Comparison of ENCODE assay signal across 23 mouse cellular contexts in the genomic region with DNA sequence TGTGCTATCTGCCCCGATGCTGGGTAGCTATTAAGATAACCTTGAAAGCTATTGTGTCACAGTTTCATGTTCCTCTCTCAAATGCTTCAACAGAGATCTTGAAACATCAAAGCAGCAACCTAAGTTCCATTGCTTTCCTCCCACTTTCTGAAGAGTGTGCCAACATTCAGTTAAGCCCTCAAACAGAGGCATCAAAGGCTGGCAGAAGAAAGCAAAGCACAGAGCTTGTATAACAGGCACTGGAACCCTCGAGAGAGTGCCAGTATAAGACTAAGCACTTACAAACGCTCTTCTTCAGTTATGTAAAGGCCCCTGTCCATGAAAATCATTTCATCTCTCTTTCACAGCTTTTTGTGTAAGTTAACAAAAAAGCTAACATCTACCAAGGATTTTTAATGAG.
"Had no signal": no experiment of that assay in that cellular context is flagged by ENCODE, and none has a peak within 500 bp of the region (broad histone marks: within the 10 kb centered on the region; RNA-seq: fewer than 3 reads in every experiment).

No protein-coding gene starts in this region.

- H3K36me3 ChIP-seq: hindbrain, embryonic 13.5 days; hindbrain, embryonic 15.5 days; kidney, embryonic 15.5 days; limb, embryonic 13.5 days; liver, embryonic 12.5 days had no signal

- H3K4me3 ChIP-seq: heart, adult 2 months; heart, embryonic 13.5 days; heart, embryonic 15.5 days; hindbrain, embryonic 13.5 days; hindbrain, embryonic 15.5 days; kidney, embryonic 15.5 days; limb, embryonic 13.5 days; limb, embryonic 15.5 days; liver, embryonic 12.5 days had no signal

- H3K9me3 ChIP-seq: heart, embryonic 13.5 days; heart, embryonic 15.5 days; hindbrain, embryonic 13.5 days; hindbrain, embryonic 15.5 days; kidney, embryonic 15.5 days; limb, embryonic 13.5 days; limb, embryonic 15.5 days; liver, embryonic 12.5 days had no signal

- H3K4me1 ChIP-seq: heart, embryonic 13.5 days; heart, embryonic 15.5 days; hindbrain, embryonic 15.5 days; kidney, embryonic 15.5 days; limb, embryonic 13.5 days; limb, embryonic 15.5 days; liver, embryonic 12.5 days had no signal

- H3K27me3 ChIP-seq: heart, embryonic 13.5 days; heart, embryonic 15.5 days; hindbrain, embryonic 13.5 days; hindbrain, embryonic 15.5 days; kidney, embryonic 15.5 days; limb, embryonic 13.5 days; limb, embryonic 15.5 days; liver, embryonic 12.5 days had no signal

- H3K27ac ChIP-seq: heart, adult 2 months; heart, embryonic 13.5 days; heart, embryonic 15.5 days; hindbrain, embryonic 13.5 days; hindbrain, embryonic 15.5 days; hindbrain, postnatal 0 days; kidney, embryonic 15.5 days; kidney, postnatal 0 days; limb, embryonic 13.5 days; limb, embryonic 15.5 days; liver, embryonic 12.5 days had no signal

- ATAC-seq: hindbrain, postnatal 0 days; intestine, embryonic 16.5 days; liver, embryonic 12.5 days had no signal

- H3K9ac ChIP-seq: heart, embryonic 13.5 days; heart, embryonic 15.5 days; hindbrain, embryonic 13.5 days; hindbrain, embryonic 15.5 days; kidney, embryonic 15.5 days; limb, embryonic 13.5 days; limb, embryonic 15.5 days; liver, embryonic 12.5 days had no signal

- H3K4me2 ChIP-seq: heart, embryonic 11.5 days; heart, embryonic 13.5 days; heart, embryonic 15.5 days; hindbrain, embryonic 13.5 days; hindbrain, embryonic 15.5 days; kidney, embryonic 15.5 days; limb, embryonic 13.5 days; limb, embryonic 15.5 days; liver, embryonic 12.5 days had no signal

- DNase-seq: gastrocnemius, postnatal 14 days; gastrocnemius, postnatal 36 days; heart, adult 11 months; heart, adult 2 months; heart, postnatal 14 days; heart, postnatal 36 days; kidney, adult 11 months; kidney, adult 2 months; kidney, adult 9 months; kidney, postnatal 14 days; kidney, postnatal 36 days had no signal
